11 mouse cellular contexts compared by ENCODE assay signal in genomic region chr11:106529113-106529512, GRCm38 (mm10).
"Had no signal": no experiment of that assay in that cellular context is flagged by ENCODE, and none has a peak within 500 bp of the region (broad histone marks: within the 10 kb centered on the region; RNA-seq: fewer than 3 reads in every experiment).

No protein-coding gene starts in this region.

- H3K4me1 ChIP-seq: lung, embryonic 15.5 days had no signal

- H3K27me3 ChIP-seq: liver, embryonic 15.5 days; lung, embryonic 15.5 days; midbrain, embryonic 13.5 days; neural tube, embryonic 13.5 days had no signal

- ATAC-seq: intestine, postnatal 0 days; midbrain, embryonic 13.5 days had no signal

- H3K4me3 ChIP-seq: layer of hippocampus, adult 2 months; limb, embryonic 10.5 days; liver, embryonic 15.5 days; lung, embryonic 15.5 days; midbrain, embryonic 13.5 days; neural tube, embryonic 13.5 days had no signal

- H3K4me2 ChIP-seq: liver, embryonic 15.5 days; lung, embryonic 15.5 days; midbrain, embryonic 13.5 days; neural tube, embryonic 13.5 days had no signal

- H3K27ac ChIP-seq: liver, embryonic 15.5 days; lung, embryonic 15.5 days; midbrain, embryonic 13.5 days; neural tube, embryonic 13.5 days had no signal

- H3K9me3 ChIP-seq: limb, embryonic 10.5 days; liver, embryonic 15.5 days; lung, embryonic 15.5 days; midbrain, embryonic 13.5 days; neural tube, embryonic 13.5 days had no signal

- DNase-seq: kidney, postnatal 4 days; right cerebral cortex, adult 18-20 months; right cerebral cortex, postnatal 25 days; thymus, postnatal 36 days had no signal

- H3K9ac ChIP-seq: liver, embryonic 15.5 days; lung, embryonic 15.5 days; midbrain, embryonic 13.5 days; neural tube, embryonic 13.5 days had no signal
